Mouse (Mus musculus) heart, postnatal 0 days (tissue): ENCODE data around the gene Wdr45.

Experiments
- CTCF ChIP-seq: IDR thresholded peaks from 2 replicates; pipeline ENCODE4 v1.5.1; 2016; ENCODE audit warnings: antibody characterized with exemption, control low read depth, low read depth
- EP300 ChIP-seq: IDR thresholded peaks from 2 replicates; pipeline ENCODE4 v1.6.1; 2016; ENCODE audit warnings: antibody characterized with exemption, low read depth

- no peak for TF ChIP-seq CTCF
- TF ChIP-seq EP300: no peak
These were observed 36.4 kb downstream of the Wdr45 start, which contains the start of gene Ccdc120 for GRCm38 (mm10) chrX:7750432-7751116.
